Mouse (Mus musculus): Measurements from ENCODE around the gene Dyrk1a.

DNA sequence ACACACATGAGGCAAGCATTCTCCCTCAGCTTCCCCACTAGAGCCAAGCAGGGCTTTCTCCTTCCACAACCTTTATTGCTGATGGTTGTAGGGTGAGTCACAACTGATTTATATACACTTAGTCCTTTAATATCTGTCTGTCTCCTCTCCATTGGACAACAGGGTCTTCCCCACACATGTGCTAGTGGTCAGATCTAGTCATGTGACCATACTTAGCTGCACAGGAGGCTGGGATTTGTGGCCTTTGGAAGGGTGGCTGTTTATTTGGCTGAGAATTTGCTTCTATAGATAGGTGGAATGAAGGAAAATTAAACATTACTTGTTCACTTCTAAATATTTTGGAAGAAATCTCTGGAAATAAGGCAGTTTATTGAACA is 4.9 kb downstream of the Dyrk1a start:
- TF ChIP-seq CTCF (IDR thresholded peaks at IDR 0.05; ENCODE audit: low read depth) (no peak), EP300 (IDR thresholded peaks at IDR 0.05; ENCODE audit: low read depth) (no peak)
